Mouse (Mus musculus) cerebellum, adult (tissue): ENCODE measurements around the gene Mfsd12.

Experiments
- ATAC-seq: cut with Nextera tagmentation; 2 replicates; pipeline ENCODE4 v1.9.2; 2017; ENCODE audit warnings: mild to moderate bottlenecking, moderate library complexity, mixed read lengths; ENCODE audit not compliant: insufficient number of reproducible peaks, low FRiP score, low TSS enrichment

The Mfsd12 gene

DNA sequence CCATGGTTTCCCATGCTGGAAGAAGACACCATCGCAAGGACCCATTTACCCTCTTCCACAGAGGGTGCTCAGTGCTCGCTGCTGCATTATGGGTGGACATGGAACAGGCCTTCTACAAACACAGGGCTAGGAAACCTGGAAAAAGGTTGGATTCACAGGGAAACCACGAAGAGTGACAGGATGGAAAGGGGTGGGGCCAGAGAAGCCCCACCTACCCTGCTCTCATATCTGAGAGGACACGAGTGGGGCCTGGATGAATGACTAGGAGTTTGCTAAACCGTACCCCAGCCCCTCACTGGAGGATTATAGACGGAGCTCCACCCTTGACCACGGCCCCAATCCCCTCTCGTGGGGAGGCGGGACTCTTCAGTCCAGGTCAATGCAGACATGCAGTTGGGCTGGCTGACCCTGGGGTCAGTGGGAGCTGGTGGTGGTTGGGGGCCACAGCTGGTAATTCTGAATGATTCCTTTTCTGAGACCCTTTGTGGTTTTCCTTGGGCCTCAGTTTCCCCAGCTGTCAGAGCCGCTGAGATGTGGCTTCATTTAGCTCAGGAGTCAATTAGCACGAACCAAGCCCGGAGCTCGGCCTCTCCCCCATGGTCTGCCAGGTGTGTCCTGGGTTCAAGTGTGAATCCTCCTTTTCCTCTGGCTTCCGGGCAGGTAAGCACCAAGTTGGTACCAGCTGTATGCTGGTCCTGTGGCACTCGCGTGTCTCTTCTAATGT is 55.5 kb downstream of the Mfsd12 start:
- ATAC-seq, result no peak

DNA sequence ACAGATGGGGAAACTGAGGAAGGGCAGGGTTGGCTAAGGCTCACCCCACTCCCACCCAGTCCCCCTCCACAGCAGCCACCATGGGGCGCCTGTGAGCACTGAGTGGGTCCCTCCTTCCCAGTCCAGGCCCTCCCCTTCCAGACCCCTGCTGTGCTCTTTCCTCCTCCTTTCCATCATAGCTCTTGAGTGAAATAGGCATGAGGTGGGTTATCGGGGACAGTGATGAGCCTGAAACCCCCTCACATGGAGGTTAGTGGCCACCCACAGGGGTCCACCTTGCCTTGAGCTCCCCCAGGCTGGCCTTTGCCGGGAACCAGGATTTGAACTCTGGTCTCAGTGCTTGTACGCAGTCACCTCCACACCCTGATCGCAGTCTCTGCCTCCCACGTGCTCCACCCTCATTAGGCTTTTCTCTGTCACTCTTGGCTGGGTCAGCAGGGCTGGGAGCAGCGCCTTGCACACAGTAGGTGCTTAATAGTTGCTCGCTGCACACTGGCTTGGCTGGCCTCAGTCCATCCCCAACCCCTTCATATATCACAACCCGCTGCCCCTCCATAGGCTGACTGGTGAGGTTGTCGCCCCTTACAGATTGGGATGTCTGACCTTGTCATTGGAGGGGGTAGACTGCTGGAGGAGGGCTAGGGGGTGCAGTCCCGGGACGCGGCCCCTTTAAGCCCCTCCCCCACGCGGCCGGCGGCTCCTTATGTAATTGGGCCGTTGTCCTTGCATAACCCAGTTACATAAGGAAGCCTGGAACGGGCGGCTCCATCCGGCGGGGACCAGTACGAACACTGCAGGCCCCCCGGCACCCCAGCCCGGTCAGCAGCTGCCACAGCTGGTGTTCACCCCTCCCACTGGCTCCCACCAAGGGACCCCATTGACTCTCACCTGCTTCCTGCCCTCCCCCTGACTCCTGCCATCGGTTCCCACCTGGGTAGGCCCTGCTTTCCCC is 56.3 kb downstream of the Mfsd12 start:
- ATAC-seq, result no peak

DNA sequence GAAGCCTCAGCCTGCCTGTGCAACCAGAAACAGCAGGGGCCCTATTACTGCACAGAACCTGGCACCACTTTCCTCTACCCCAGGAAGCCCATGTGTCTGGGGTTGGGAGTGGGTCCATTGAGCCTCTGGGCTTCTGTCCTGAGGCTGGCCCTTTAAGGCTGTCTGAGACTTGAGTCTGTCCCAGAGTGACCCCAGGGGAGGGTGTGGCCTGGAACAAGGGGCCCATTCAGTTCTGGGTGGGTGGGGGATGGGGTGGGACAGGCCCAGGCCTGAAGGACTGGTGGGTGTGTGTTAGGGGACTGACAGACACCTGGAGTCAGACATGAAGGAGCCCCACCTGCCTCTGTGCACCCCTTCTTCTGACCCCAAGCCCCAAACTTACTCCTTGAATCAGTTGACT is 57.4 kb downstream of the Mfsd12 start:
- no peak for ATAC-seq

DNA sequence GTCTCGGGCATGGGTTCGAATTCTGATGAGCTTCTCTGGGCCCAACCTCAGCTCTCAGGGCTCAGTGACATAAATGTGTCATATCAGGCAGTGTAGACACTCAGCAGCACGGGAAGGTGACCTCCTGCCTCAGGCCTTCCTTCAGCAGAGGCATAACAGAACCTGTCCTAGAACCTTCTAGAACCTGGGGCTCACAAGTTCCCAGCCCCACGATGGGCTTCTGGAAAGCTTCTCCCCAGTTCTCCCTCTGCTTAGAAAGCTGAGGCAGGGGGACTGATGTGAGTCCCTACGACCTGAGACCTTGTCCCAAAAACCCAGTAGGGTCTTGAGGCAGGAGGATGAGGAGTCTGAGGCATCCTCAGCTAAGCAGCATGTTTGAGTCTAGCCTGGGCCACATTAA is 57.9 kb downstream of the Mfsd12 start:
- ATAC-seq, result no peak
